Mouse (Mus musculus) heart, embryonic 13.5 days (tissue): ENCODE results near the gene Ypel2. TPM values are rescaled to one million over a fixed set of nuclear protein-coding genes. Genes with fewer than 3 reads are reported as not detected.

Experiments used
- ATAC-seq: fragments of 200-750 bp; cut with Nextera tagmentation; 2 replicates; pipeline ENCODE4 v1.8.0; 2017; ENCODE audit warnings: moderate TSS enrichment; ENCODE audit not compliant: insufficient number of reproducible peaks, low FRiP score, low TSS enrichment; ENCODE audit errors: extremely low read depth
- H3K27ac ChIP-seq: fragments of 300-500 bp; sonication (generic); replicated peaks from 2 replicates; pipeline ENCODE4 v1.5.1; 2015; ENCODE audit warnings: moderate library complexity, mild to moderate bottlenecking, inconsistent platforms
- H3K27me3 ChIP-seq: fragments of 300-500 bp; sonication (generic); replicated peaks from 2 replicates; pipeline ENCODE4 v1.6.1; 2015; ENCODE audit warnings: mild to moderate bottlenecking, inconsistent platforms
- H3K36me3 ChIP-seq: fragments of 300-500 bp; sonication (generic); 2 replicates; pipeline ENCODE4 v1.6.1; 2015; ENCODE audit warnings: mild to moderate bottlenecking, inconsistent platforms
- H3K4me1 ChIP-seq: fragments of 300-500 bp; sonication (generic); 2 replicates; pipeline ENCODE4 v1.6.1; 2015; ENCODE audit warnings: inconsistent platforms
- H3K4me2 ChIP-seq: fragments of 300-500 bp; sonication (generic); 2 replicates; pipeline ENCODE4 v1.6.1; 2015; ENCODE audit warnings: inconsistent platforms, mild to moderate bottlenecking, moderate library complexity
- H3K4me3 ChIP-seq: fragments of 300-500 bp; sonication (generic); 2 replicates; pipeline ENCODE4 v1.5.1; 2015; ENCODE audit warnings: moderate library complexity, mild to moderate bottlenecking, inconsistent platforms
- H3K9ac ChIP-seq: fragments of 300-500 bp; sonication (generic); 2 replicates; pipeline ENCODE4 v1.6.1; 2015; ENCODE audit warnings: inconsistent platforms, mild to moderate bottlenecking, moderate library complexity
- H3K9me3 ChIP-seq: fragments of 300-500 bp; sonication (generic); 2 replicates; pipeline ENCODE4 v1.6.1; 2016; ENCODE audit warnings: inconsistent platforms
- WGBS: fragments of 180-500 bp; shearing (Covaris S2); methylation state at CpG from one replicate; pipeline ENCODE4 v1.1.7; 2015; ENCODE audit warnings: mixed read lengths; 5-methylcytosine and 5-hydroxymethylcytosine counted together
- polyA plus RNA-seq: library from polyadenylated mRNA; unstranded; fragments of >200 nt; fragmentation: Nextera tagmentation; extraction: Ambion mirVana; gene quantifications from 2 replicates; pipeline ENCODE4 v1.2.1, GENCODE M21; 2015

The Ypel2 gene
- polyA plus RNA-seq, 1 experiment from 2014 or later = 18.1 TPM

DNA sequence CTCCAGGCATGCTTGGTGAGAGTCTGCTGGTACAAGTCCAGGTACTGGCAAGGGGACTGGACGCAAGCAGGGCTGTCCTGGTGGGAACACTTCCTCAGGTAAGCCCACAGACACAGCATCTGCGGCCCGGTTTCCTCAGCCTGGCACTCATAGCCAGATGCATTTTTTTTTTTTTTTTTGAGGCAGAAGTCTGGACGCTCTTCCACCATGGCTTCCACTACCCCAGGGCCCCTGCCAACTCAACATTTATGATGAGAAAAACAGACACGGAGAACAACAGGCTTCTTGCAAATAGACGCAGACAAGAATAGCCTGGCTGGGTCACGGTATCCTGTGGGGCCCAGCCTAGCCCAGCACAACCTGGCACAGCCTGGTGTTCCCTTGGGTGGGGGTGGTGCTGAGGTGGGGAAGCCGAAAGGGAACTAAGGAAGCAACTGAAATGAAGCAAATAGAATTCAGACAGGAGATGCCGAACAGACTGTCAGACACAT is 43.5 kb downstream of the Ypel2 start:
- H3K4me2 ChIP-seq = 0 out of 2 replicates have a peak overlapping the region, but pooled peaks have one; percentile 13
- H3K27me3 ChIP-seq = no peaks in the 10 kb centered on the region
- peaks cover 79% of the 10 kb centered on the region for H3K4me1 ChIP-seq
- H3K9me3 ChIP-seq = no peaks in the 10 kb centered on the region
- H3K9ac ChIP-seq = peak overlapping the region; percentile 17; the same call in 1 of the 2 replicates
- no peak for ATAC-seq
- peak overlapping the region; percentile 86 for H3K27ac ChIP-seq
- no peak overlapping the region for H3K4me3 ChIP-seq
- 45% methylated on average over 9 of the region's 9 CpGs for WGBS
- peaks cover 33% of the 10 kb centered on the region for H3K36me3 ChIP-seq

DNA sequence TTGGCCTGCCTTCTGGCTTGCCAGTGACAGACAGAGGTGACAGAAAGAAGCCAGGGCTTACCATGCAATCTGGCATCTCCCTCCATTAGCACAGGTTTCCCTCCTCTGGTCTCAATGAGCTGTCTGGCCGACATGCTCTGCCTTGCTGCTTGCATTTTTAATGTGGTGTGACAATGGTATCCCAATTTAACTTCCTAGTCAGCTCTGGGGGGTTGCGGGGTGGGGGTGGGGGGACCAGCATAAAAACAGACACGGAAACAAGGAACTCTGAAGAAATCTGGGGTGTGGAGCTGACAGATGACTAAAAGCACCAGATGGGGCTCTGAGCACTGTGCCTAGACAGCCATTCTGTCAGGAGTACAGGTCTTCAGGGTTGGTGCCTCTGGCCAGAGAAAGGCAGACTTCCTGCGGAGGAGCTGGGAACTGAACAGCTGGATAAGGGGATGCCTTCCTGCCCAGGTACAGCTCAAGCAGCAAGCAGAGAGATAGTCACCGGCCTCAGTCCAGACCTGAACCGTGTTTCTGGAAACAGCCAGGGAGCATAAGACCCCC is 46.8 kb downstream of the Ypel2 start:
- no peak overlapping the region for H3K4me2 ChIP-seq
- no peak for ATAC-seq
- no peak overlapping the region for H3K4me3 ChIP-seq
- no peaks in the 10 kb centered on the region for H3K27me3 ChIP-seq
- H3K9ac ChIP-seq = peak overlapping the region; percentile 2
- no peaks in the 10 kb centered on the region for H3K9me3 ChIP-seq
- peaks cover 60% of the 10 kb centered on the region for H3K4me1 ChIP-seq
- peak overlapping the region; percentile 75 for H3K27ac ChIP-seq
- peaks cover 63% of the 10 kb centered on the region for H3K36me3 ChIP-seq
- WGBS = 44% methylated on average over 6 of the region's 6 CpGs

DNA sequence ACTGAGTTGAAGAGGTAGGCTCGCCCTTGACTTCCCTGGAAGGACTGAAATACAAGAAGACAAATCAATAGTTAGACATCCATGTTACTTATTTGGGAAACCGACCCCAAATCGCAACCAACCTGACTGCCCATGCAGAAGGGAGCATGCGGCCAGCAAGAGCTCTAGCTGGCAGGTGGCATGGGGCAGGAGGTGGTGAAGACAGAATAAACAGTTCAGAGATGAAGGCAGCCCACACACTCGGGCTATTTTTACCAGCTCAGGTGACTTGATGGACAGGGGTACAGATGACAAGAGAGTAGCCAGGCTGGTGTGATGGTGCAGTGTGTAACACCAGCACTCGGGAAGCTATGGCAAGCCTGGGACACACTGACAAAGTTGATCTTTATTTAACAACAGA is 47.6 kb downstream of the Ypel2 start:
- 64% methylated on average over 6 of the region's 6 CpGs for WGBS

DNA sequence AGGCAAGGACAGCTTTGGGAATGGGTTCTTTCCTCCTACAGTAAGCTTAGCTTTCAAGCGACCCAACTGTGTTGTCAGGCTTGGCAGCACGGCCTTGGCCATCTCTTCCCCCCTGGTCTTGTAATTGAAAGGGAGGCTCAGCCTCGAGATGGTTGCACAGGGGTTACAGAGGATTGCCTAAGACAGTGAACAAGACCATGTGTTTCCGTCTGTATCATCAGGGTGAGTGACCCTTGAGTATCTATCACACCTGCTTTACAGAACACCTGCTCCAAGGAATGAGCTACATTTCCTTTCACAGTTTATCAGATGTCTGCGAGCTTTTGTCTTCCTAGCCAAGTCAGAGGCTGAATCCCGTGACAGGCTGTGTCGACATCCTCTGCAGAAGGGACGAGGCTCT is 48.4 kb downstream of the Ypel2 start:
- Histone ChIP-seq H3K27ac (no peak overlapping the region), H3K4me1 (peaks cover 58% of the 10 kb centered on the region)

More for the DNA sequence above, 47.6 kb downstream of the Ypel2 start:
- ATAC-seq = no peak
- Histone ChIP-seq H3K4me2 (no peak overlapping the region), H3K4me3 (no peak overlapping the region), H3K27ac (peak overlapping the region; percentile 75), H3K9me3 (no peaks in the 10 kb centered on the region), H3K4me1 (peaks cover 58% of the 10 kb centered on the region), H3K9ac (peak overlapping the region; percentile 2; the same call in 1 of the 2 replicates), H3K36me3 (peaks cover 64% of the 10 kb centered on the region), H3K27me3 (no peaks in the 10 kb centered on the region)

DNA sequence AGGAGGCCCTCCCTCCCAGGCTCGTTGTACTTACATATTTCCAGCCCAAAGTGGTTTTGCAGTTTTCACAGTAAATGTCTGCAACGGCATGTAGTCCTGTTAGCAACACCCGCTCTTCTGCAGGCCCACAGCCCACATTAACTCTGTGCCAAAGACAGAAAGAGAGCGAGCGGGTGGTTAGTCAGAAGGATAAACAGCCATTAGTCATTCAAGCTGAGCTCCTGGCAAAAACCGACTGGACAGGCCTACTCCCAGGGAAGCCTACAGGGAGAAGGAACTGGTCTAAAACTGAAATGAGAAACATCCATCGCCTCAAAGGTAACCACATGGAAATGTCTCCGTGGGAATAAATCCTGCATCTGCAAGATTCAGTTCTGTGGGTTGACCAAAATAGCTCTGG is 49.0 kb downstream of the Ypel2 start:
- H3K9ac ChIP-seq = no peak overlapping the region
- no peak for ATAC-seq
- WGBS = 79% methylated on average over 8 of the region's 8 CpGs
- peaks cover 73% of the 10 kb centered on the region for H3K36me3 ChIP-seq
- H3K27me3 ChIP-seq = no peaks in the 10 kb centered on the region
- no peak overlapping the region for H3K4me3 ChIP-seq
- H3K4me2 ChIP-seq = no peak overlapping the region
- no peak overlapping the region for H3K27ac ChIP-seq
- H3K4me1 ChIP-seq = peaks cover 58% of the 10 kb centered on the region
- H3K9me3 ChIP-seq = no peaks in the 10 kb centered on the region

More for the DNA sequence above, 48.4 kb downstream of the Ypel2 start:
- Histone ChIP-seq H3K4me2 (no peak overlapping the region), H3K4me3 (no peak overlapping the region), H3K9ac (no peak overlapping the region), H3K36me3 (peaks cover 68% of the 10 kb centered on the region), H3K9me3 (no peaks in the 10 kb centered on the region), H3K27me3 (no peaks in the 10 kb centered on the region)
- ATAC-seq = no peak
- 65% methylated on average over 8 of the region's 8 CpGs for WGBS

DNA sequence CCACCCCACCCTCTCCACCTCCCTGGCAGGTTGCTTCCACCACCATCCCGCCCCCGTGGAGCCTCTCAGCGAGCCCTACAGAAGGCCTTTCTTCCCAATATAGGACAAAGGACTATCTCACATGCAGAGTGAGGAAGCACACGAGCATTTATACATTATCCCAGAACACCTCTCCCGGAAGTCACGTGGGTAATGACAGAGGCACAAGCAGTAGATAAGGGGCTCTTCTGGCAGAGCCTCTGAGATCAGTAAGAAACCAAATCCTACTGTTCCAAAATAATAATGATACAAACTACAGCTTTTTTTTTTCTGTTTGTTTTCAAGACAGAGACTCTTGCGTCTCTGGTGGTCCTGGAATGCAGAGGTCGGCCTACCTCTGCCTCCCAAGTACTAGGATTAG is 51.6 kb downstream of the Ypel2 start:
- Histone ChIP-seq H3K27ac (peak overlapping the region; percentile 36), H3K36me3 (peaks cover 73% of the 10 kb centered on the region)

DNA sequence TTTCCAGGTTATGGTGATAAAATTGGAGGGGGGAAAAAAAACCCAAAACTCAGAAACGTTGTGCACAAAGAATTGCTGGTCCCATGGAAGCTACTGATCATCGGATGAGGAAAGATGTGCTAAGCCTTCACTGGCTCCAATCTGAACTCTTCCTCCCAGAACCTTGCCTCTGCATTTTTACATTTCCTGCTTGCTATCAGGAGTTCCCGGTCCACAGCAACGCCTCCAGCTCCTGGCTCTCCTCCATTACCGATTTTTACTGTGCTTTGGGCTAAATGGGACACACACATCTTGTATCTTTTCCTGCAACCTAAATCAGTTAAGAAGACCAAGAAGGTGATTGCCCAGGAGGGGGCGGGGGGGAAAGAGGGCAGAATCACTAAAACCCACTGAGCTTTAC is 54.0 kb downstream of the Ypel2 start:
- Histone ChIP-seq H3K36me3 (peaks cover 66% of the 10 kb centered on the region), H3K27ac (peak overlapping the region; percentile 42; the same call in 1 of the 2 replicates), H3K27me3 (no peaks in the 10 kb centered on the region), H3K4me2 (no peak overlapping the region), H3K9me3 (no peaks in the 10 kb centered on the region), H3K4me3 (no peak overlapping the region), H3K4me1 (peaks cover 52% of the 10 kb centered on the region), H3K9ac (no peak overlapping the region)
- ATAC-seq = no peak
- WGBS = 51% methylated on average over 6 of the region's 6 CpGs

More for the DNA sequence above, 51.6 kb downstream of the Ypel2 start:
- Histone ChIP-seq H3K4me3 (no peak overlapping the region), H3K27me3 (no peaks in the 10 kb centered on the region), H3K4me1 (peaks cover 68% of the 10 kb centered on the region), H3K9me3 (no peaks in the 10 kb centered on the region), H3K4me2 (no peak overlapping the region), H3K9ac (no peak overlapping the region)
- WGBS = 49% methylated on average over 8 of the region's 8 CpGs
- no peak for ATAC-seq

DNA sequence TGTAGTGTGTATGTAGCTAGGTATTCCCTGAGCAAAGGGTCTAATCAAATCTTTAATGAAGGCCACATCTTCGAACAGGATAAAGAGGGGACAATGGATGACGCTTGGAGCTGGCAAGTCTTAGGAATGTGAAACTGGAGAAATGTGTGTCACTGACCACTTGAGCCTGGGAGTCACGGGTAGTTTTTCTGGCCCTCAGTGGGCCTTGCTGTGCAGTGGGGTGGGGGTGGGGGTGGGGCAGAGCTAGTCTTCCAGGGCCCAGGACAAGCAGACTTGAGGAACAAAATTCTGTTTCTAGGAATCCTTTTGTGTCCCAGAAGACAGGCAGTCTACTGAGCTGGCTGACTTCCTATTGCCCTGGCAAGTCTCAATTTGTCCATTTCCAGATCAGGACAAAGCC is 55.0 kb downstream of the Ypel2 start:
- no peak overlapping the region for H3K4me3 ChIP-seq
- H3K27ac ChIP-seq = peak overlapping the region; percentile 56
- no peak overlapping the region for H3K9ac ChIP-seq
- no peaks in the 10 kb centered on the region for H3K27me3 ChIP-seq
- peaks cover 52% of the 10 kb centered on the region for H3K4me1 ChIP-seq
- no peak for ATAC-seq
- no peak overlapping the region for H3K4me2 ChIP-seq
- H3K9me3 ChIP-seq = no peaks in the 10 kb centered on the region
- peaks cover 56% of the 10 kb centered on the region for H3K36me3 ChIP-seq
- WGBS = 42% methylated on average over 3 of the region's 3 CpGs

DNA sequence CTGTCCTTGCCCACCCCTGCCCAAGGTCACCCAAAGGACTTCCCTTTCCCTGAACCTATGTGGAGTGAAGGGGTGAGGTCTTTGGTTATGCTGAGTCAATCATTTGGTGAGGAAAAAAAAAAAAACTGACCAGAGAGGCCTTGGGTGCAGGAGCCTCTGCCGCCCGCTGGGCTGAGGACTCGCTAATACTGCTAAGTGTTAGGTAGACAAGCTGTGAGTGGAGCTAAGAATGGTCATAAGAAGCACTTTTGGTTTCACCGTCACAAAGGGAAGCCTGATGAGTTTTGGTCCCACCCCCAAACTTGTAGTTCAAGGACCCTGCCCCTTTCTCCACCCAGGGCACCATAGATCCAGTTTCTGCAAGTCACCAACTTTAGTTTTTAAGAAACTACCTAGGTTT is 55.4 kb downstream of the Ypel2 start:
- no peak overlapping the region for H3K4me3 ChIP-seq
- 60% methylated on average over 4 of the region's 4 CpGs for WGBS
- peaks cover 52% of the 10 kb centered on the region for H3K36me3 ChIP-seq
- no peak overlapping the region for H3K4me2 ChIP-seq
- H3K9me3 ChIP-seq = no peaks in the 10 kb centered on the region
- peak overlapping the region; percentile 56 for H3K27ac ChIP-seq
- H3K9ac ChIP-seq = 0 out of 2 replicates have a peak overlapping the region, but pooled peaks have one; percentile 1
- peaks cover 52% of the 10 kb centered on the region for H3K4me1 ChIP-seq
- no peaks in the 10 kb centered on the region for H3K27me3 ChIP-seq
- ATAC-seq = no peak

DNA sequence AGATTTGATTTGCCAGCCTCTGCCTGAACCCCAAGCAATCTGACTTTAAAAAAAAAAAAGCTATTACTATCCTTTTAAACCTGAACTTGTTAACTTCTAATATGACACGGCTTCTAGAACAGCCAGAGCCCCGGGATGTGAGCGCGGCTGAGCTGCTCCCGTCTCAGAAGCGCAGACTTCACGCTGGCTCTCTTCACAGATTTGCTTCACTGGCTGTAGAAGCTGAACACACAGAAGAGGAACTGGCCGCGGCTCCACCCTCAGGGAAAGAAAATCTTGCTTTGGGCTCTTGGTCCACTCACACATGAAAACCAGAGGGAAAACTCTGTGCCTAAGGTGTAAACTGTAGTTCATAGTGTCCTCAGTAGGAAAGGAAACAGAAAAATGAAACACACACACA is 56.6 kb downstream of the Ypel2 start:
- Histone ChIP-seq H3K9ac (no peak overlapping the region), H3K4me2 (no peak overlapping the region), H3K4me1 (peaks cover 56% of the 10 kb centered on the region), H3K4me3 (no peak overlapping the region), H3K27me3 (no peaks in the 10 kb centered on the region), H3K9me3 (no peaks in the 10 kb centered on the region), H3K36me3 (peaks cover 40% of the 10 kb centered on the region), H3K27ac (no peak overlapping the region; the same call in 1 of the 2 replicates)
- ATAC-seq = no peak
- 62% methylated on average over 9 of the region's 9 CpGs for WGBS

DNA sequence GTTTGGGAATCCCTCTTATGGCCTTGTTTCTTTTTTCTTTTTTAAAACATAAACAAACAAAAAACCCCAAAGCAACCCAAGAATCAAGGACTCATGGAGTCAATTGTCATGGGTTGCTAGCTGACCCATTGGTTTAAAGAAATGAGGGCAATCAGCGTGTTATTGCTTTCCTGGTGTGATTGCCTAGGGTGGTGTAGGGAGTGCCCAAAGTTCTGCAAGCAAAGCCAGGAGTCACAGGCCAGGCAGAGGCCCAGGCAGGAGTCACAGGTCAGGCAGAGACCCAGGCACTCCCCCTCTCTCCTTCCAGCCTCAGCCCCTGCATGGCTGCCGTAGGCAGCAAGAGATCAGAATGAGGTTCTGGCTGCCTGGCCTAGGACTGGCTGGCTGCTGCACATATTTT is 58.6 kb downstream of the Ypel2 start:
- no peaks in the 10 kb centered on the region for H3K27me3 ChIP-seq
- H3K4me3 ChIP-seq = no peak overlapping the region
- ATAC-seq = no peak
- peaks cover 39% of the 10 kb centered on the region for H3K4me1 ChIP-seq
- peaks cover 19% of the 10 kb centered on the region for H3K36me3 ChIP-seq
- H3K27ac ChIP-seq = peak overlapping the region; percentile 50
- 58% methylated on average over 2 of the region's 2 CpGs for WGBS
- H3K9ac ChIP-seq = no peak overlapping the region
- H3K4me2 ChIP-seq = no peak overlapping the region
- no peaks in the 10 kb centered on the region for H3K9me3 ChIP-seq

DNA sequence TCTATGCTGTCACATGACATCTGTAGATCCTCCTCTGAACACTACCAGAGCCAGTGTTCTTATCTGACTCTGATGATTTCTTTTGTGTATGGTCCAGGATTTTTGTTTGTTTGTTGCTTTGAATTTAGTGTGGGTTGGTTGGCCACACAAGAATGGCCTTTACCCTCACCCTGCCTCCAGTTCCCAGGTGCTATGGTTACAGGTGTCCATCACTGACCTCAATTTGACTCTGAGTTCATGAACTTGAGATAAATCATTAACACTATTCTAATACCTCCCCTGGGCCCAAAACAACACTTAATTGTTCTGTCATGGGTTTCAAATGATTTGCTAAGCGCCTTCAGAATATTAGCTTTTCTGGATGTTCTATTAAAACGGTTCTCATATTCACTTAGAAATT is 61.3 kb downstream of the Ypel2 start:
- WGBS = 89% methylated on average over 2 of the region's 2 CpGs
- no peak for ATAC-seq

More for the DNA sequence above, 61.3 kb downstream of the Ypel2 start:
- Histone ChIP-seq H3K4me2 (no peak overlapping the region), H3K4me3 (no peak overlapping the region), H3K36me3 (no peaks in the 10 kb centered on the region), H3K9me3 (no peaks in the 10 kb centered on the region), H3K27ac (no peak overlapping the region), H3K9ac (no peak overlapping the region), H3K27me3 (no peaks in the 10 kb centered on the region), H3K4me1 (peaks cover 17% of the 10 kb centered on the region)
